Mouse (Mus musculus): ENCODE data around the gene Rhox2f.
"Not testable (repeated sequence)": the region's sequence is repeated elsewhere in the genome, so short reads cannot be mapped to it uniquely, and the experiment has no call there.

Gene Rhox2f

GRCm38 (mm10) chrX:37571105-37571504 is at the start of gene Rhox2f:
Gene Rhox2f (plus strand): TSS chrX:37571405.
- DNase-seq: not testable (repeated sequence)

GRCm38 (mm10) chrX:37530152-37530551 is 41.1 kb upstream of the Rhox2f start, which contains the start of gene Rhox2e:
Gene Rhox2e (plus strand): TSS chrX:37530452.
- DNase-seq: not testable (repeated sequence)

- not testable (repeated sequence) for DNase-seq
Observed at GRCm38 (mm10) chrX:37541719-37542118, 29.5 kb upstream of the Rhox2f start, which contains the start of gene Rhox3e. Gene Rhox3e (plus strand): TSS chrX:37542019.

- DNase-seq: not testable (repeated sequence)
Observed at GRCm38 (mm10) chrX:37557112-37557511, 14.1 kb upstream of the Rhox2f start, which contains the start of gene Rhox4e. Gene Rhox4e (plus strand): TSS chrX:37557412.

- not testable (repeated sequence) for DNase-seq
Observed at GRCm38 (mm10) chrX:37572638-37573037, 1.4 kb downstream of the Rhox2f start.

GRCm38 (mm10) chrX:37580692-37581091 is 9.5 kb downstream of the Rhox2f start, which contains the start of gene Rhox3f:
Gene Rhox3f (plus strand): TSS chrX:37580992.
- not testable (repeated sequence) for DNase-seq

- DNase-seq: not testable (repeated sequence)
Observed at GRCm38 (mm10) chrX:37607604-37608003, 36.4 kb downstream of the Rhox2f start, which contains the start of gene Rhox4f. Gene Rhox4f (minus strand): TSS chrX:37607704.

Measured in kidney, postnatal 25 days (tissue).